Mouse (Mus musculus) myocyte (in vitro differentiated cells): ENCODE data around the gene Hint2. TPM values are rescaled to one million over a fixed set of nuclear protein-coding genes. Genes with fewer than 3 reads are reported as not detected.

Experiments used
- H3K27me3 ChIP-seq: one replicate; pipeline ENCODE4 v1.6.1; 2011; ENCODE audit not compliant: control insufficient read depth, insufficient read depth, insufficient read length
- H3K36me3 ChIP-seq: one replicate; pipeline ENCODE4 v1.6.1; 2011; ENCODE audit not compliant: control insufficient read depth, insufficient read depth
- H3K4me2 ChIP-seq: one replicate; pipeline ENCODE4 v1.6.1; 2011; ENCODE audit warnings: low read depth, control low read depth
- H3K4me3 ChIP-seq: one replicate; pipeline ENCODE4 v1.5.1; 2011; ENCODE audit warnings: mild to moderate bottlenecking, control low read depth, moderate library complexity
- H3K79me2 ChIP-seq: one replicate; pipeline ENCODE4 v1.6.1; 2011; ENCODE audit not compliant: control insufficient read depth, insufficient read depth
- H3ac ChIP-seq: one replicate; pipeline ENCODE4 v1.6.1; 2011; ENCODE audit not compliant: control insufficient read depth, insufficient read length
- CEBPB ChIP-seq: IDR thresholded peaks from 2 replicates; pipeline ENCODE4 v1.6.1; 2011; ENCODE audit warnings: mild to moderate bottlenecking, moderate library complexity; ENCODE audit not compliant: poor library complexity, insufficient read depth, severe bottlenecking
- E2F4 ChIP-seq: IDR thresholded peaks from one replicate; pipeline ENCODE4 v1.6.1; 2011; ENCODE audit warnings: mild to moderate bottlenecking, control low read depth, moderate library complexity; ENCODE audit not compliant: insufficient read depth
- MAX ChIP-seq: IDR thresholded peaks from one replicate; pipeline ENCODE4 v1.6.1; 2011; ENCODE audit warnings: low read depth, mild to moderate bottlenecking, control low read depth
- MYOD1 ChIP-seq, 3 experiments: IDR thresholded peaks; one replicate each; pipeline ENCODE4 v1.6.1; 2011; ENCODE audit warnings: control low read depth in 2 of 3, low read depth in 2 of 3, mild to moderate bottlenecking in 2 of 3, moderate library complexity in 1 of 3; ENCODE audit not compliant: insufficient read length in 2 of 3, control insufficient read depth in 1 of 3
- MYOG ChIP-seq, 3 experiments: IDR thresholded peaks; one replicate each; pipeline ENCODE4 v1.6.1; 2011; ENCODE audit warnings: control low read depth in 2 of 3, low read depth in 2 of 3, mild to moderate bottlenecking in 2 of 3; ENCODE audit not compliant: insufficient read length in 2 of 3, control insufficient read depth in 1 of 3, insufficient read depth in 1 of 3
- POLR2A ChIP-seq: IDR thresholded peaks from one replicate; pipeline ENCODE4 v1.6.1; 2011; ENCODE audit warnings: low read depth, mild to moderate bottlenecking, control low read depth, moderate library complexity; ENCODE audit not compliant: insufficient read length
- POLR2AphosphoS2 ChIP-seq: IDR thresholded peaks from one replicate; pipeline ENCODE4 v1.6.1; 2011; ENCODE audit warnings: low read depth, control low read depth; ENCODE audit not compliant: insufficient read length
- REST ChIP-seq: IDR thresholded peaks from one replicate; pipeline ENCODE4 v1.6.1; 2011; ENCODE audit warnings: mild to moderate bottlenecking, control low read depth, moderate library complexity; ENCODE audit not compliant: insufficient read depth, insufficient read length
- SRF ChIP-seq: IDR thresholded peaks from one replicate; pipeline ENCODE4 v1.6.1; 2011; ENCODE audit warnings: low read depth; ENCODE audit not compliant: control insufficient read depth, insufficient read length
- TCF12 ChIP-seq: IDR thresholded peaks from one replicate; pipeline ENCODE4 v1.6.1; 2011; ENCODE audit warnings: mild to moderate bottlenecking, control low read depth; ENCODE audit not compliant: poor library complexity, insufficient read depth, severe bottlenecking
- TCF3 ChIP-seq: IDR thresholded peaks from one replicate; pipeline ENCODE4 v1.6.1; 2011; ENCODE audit warnings: low read depth, control low read depth; ENCODE audit not compliant: insufficient read length
- USF1 ChIP-seq: IDR thresholded peaks from one replicate; pipeline ENCODE4 v1.6.1; 2011; ENCODE audit warnings: low read depth, mild to moderate bottlenecking, control low read depth, moderate library complexity
- polyA plus RNA-seq: library from polyadenylated mRNA; unstranded; fragments of >200 nt; fragmentation: generic; extraction: Trizol; gene quantifications from one replicate; pipeline ENCODE4 v1.2.1, GENCODE M21; 2012; ENCODE audit warnings: missing spikeins

The Hint2 gene
- polyA plus RNA-seq, 1 experiment, result 99.1 TPM

DNA sequence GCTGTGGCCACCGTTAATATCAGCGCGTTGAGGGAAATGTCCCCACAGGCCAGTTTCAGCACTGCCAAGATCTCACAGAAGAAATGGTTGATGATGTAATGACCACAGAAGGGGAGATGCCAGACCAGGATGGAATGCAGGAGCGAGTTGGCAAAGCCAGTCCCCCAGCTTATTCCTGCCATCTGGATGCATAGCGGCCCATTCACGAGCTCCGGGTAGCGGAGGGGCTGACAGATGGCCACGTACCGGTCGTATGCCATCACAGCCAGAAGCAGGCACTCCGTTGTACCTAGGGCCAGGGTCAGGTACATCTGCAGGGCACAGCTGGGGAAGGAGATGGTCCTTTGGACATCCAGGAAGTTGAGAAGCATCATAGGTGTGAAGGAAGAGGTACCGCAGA, 40.3 kb upstream of the Hint2 start:
- TF ChIP-seq MYOD1 (IDR thresholded peaks at IDR 0.05; ENCODE audit: control insufficient read depth in 1 of 3, insufficient read length in 2 of 3, low read depth in 2 of 3), result peak in 1 of 3 experiments; percentile 43
- peak in 1 of 3 experiments; percentile 23 for TF ChIP-seq MYOG (IDR thresholded peaks at IDR 0.05; ENCODE audit: control insufficient read depth in 1 of 3, insufficient read depth in 1 of 3, insufficient read length in 2 of 3, low read depth in 2 of 3)
- no peak for TF ChIP-seq MAX
- TF ChIP-seq TCF3, result no peak
- Histone ChIP-seq H3K4me3 (no peak overlapping the region), H3K27me3 (peaks cover 8% of the 10 kb centered on the region)

GRCm38 (mm10) chr4:43695249-43695671, 39.0 kb upstream of the Hint2 start:
- TF ChIP-seq CEBPB, result no peak
- TF ChIP-seq MYOD1 (IDR thresholded peaks at IDR 0.05; ENCODE audit: control insufficient read depth in 1 of 3, insufficient read length in 2 of 3, low read depth in 2 of 3), result no peak
- no peak for TF ChIP-seq REST
- no peak for TF ChIP-seq TCF12
- TF ChIP-seq E2F4, result no peak
- TF ChIP-seq SRF, result no peak
- no peak for TF ChIP-seq MYOG (IDR thresholded peaks at IDR 0.05; ENCODE audit: control insufficient read depth in 1 of 3, insufficient read depth in 1 of 3, insufficient read length in 2 of 3, low read depth in 2 of 3)
- no peak for TF ChIP-seq MAX
- no peak for TF ChIP-seq TCF3
- TF ChIP-seq USF1, result no peak
- no peak for TF ChIP-seq POLR2A
- no peak for TF ChIP-seq POLR2AphosphoS2
- Histone ChIP-seq H3K79me2 (no peaks in the 10 kb centered on the region), H3K27me3 (peaks cover 6% of the 10 kb centered on the region), H3ac (no peak overlapping the region), H3K36me3 (no peaks in the 10 kb centered on the region), H3K4me3 (no peak overlapping the region), H3K4me2 (no peak overlapping the region)

More for the DNA sequence above, 40.3 kb upstream of the Hint2 start:
- no peak overlapping the region for H3K4me2 ChIP-seq
- no peak overlapping the region for H3ac ChIP-seq
- H3K79me2 ChIP-seq, result no peaks in the 10 kb centered on the region
- H3K36me3 ChIP-seq, result no peaks in the 10 kb centered on the region

DNA sequence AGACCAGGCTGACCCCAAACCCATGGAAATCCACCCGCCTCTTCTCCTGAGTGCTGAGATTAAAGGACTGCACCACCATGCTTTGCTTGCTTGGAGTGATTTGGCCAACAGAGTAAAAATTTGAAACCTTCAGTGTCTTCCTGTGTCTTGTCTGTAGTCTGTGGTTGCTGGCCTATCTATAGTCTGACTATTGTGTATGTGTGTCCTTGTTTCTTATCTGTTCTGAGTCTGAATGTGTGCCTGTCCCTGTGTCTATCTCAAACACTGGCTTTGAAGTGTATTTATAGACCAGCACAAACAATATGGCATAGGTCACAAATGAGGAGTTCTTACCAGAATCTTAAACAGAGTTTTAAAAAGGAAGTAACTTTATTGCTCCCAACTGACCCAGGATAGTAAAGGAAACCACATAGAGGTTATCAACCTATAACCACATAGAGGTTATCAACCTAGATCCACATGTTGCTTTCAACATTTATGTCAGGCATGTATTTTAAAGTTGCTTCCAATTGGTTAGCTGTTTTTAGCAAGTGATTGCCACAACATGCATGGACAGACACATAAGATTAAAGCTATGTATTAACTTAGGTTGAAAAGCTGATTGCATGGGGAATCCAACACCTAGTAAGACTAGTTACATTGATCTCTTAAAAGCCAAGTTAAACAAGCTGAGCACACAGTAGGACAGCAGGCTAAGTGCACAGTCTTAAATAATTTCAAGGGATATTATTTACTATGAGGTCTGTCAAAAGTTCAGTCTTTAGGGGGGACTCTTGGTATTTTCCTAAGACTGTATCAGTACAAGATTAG, 38.4 kb upstream of the Hint2 start:
- Histone ChIP-seq H3ac (no peak overlapping the region), H3K79me2 (no peaks in the 10 kb centered on the region), H3K36me3 (no peaks in the 10 kb centered on the region), H3K4me2 (no peak overlapping the region), H3K4me3 (no peak overlapping the region), H3K27me3 (peaks cover 12% of the 10 kb centered on the region)
- TF ChIP-seq MYOG (IDR thresholded peaks at IDR 0.05; ENCODE audit: control insufficient read depth in 1 of 3, insufficient read depth in 1 of 3, insufficient read length in 2 of 3, low read depth in 2 of 3) (no peak), SRF (no peak), MAX (no peak), POLR2AphosphoS2 (no peak), REST (no peak), MYOD1 (IDR thresholded peaks at IDR 0.05; ENCODE audit: control insufficient read depth in 1 of 3, insufficient read length in 2 of 3, low read depth in 2 of 3) (no peak), E2F4 (no peak)

DNA sequence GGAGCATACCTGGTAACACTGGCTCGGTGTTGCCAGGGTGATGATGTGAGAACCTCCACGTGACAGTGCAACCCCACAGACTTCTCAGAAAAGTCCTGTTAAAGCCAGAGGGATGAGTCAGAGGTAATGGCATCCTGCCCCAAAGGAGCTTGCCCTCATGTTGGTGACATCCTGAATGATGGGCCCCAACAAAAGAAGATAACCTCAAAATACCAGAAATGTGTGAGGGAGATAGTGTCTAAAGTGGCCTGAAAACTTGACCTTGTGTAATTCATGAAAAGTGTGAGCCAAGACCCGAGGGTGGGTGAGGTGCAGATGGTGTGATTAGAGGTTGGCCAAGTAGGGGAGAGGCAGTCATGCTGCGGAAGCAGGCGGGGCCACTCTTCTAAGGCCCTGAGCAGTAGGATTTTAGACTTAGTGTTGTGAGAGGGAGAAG, 37.6 kb upstream of the Hint2 start:
- Histone ChIP-seq H3K4me3 (no peak overlapping the region), H3K27me3 (peaks cover 18% of the 10 kb centered on the region), H3K36me3 (no peaks in the 10 kb centered on the region), H3K4me2 (no peak overlapping the region), H3ac (no peak overlapping the region), H3K79me2 (no peaks in the 10 kb centered on the region)
- TF ChIP-seq CEBPB (no peak), SRF (no peak), MYOG (IDR thresholded peaks at IDR 0.05; ENCODE audit: control insufficient read depth in 1 of 3, insufficient read depth in 1 of 3, insufficient read length in 2 of 3, low read depth in 2 of 3) (no peak), USF1 (peak; percentile 83), POLR2A (no peak), REST (no peak), TCF3 (no peak), MAX (no peak), POLR2AphosphoS2 (no peak)

DNA sequence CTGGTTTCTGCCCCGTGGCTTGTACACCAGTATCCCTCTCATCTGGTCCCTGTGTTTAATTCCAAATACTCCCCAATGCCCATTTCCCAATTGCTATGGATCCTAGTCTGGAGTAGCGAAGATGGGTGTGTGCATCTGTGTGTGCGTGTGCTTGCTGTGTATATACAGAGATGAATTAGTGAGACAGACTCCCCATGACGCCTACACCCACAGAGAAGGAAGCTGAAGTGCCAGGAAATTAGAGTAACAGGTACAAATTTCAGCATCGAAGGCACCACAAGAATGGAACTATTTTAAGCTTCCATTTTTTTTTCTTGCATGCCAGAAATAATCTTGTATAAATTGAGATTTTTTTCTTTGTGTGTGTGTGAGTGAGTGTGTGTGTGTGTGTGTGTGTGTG, 34.8 kb upstream of the Hint2 start:
- Histone ChIP-seq H3ac (no peak overlapping the region), H3K4me3 (no peak overlapping the region), H3K4me2 (no peak overlapping the region), H3K27me3 (peaks cover 41% of the 10 kb centered on the region), H3K79me2 (no peaks in the 10 kb centered on the region), H3K36me3 (no peaks in the 10 kb centered on the region)
- TF ChIP-seq E2F4, result no peak
- TF ChIP-seq POLR2A, result no peak
- TF ChIP-seq REST, result no peak
- TF ChIP-seq TCF12, result no peak
- no peak for TF ChIP-seq MYOG (IDR thresholded peaks at IDR 0.05; ENCODE audit: control insufficient read depth in 1 of 3, insufficient read depth in 1 of 3, insufficient read length in 2 of 3, low read depth in 2 of 3)
- TF ChIP-seq POLR2AphosphoS2, result no peak
- no peak for TF ChIP-seq CEBPB
